Mouse (Mus musculus): ENCODE measurements around the gene Cox4i2.

- no peak for TF ChIP-seq GATA1 (IDR thresholded peaks at IDR 0.05; ENCODE audit: low read length)
- no peak for TF ChIP-seq TAL1 (IDR thresholded peaks at IDR 0.05; ENCODE audit: low read length)
These were observed 31.7 kb downstream of the Cox4i2 start for GRCm38 (mm10) chr2:152785446-152786350.

Measured in erythroblast, embryonic 14.5 days (primary cell).